Mouse (Mus musculus): Measurements from ENCODE around the gene Khsrp.

Khsrp gene

DNA sequence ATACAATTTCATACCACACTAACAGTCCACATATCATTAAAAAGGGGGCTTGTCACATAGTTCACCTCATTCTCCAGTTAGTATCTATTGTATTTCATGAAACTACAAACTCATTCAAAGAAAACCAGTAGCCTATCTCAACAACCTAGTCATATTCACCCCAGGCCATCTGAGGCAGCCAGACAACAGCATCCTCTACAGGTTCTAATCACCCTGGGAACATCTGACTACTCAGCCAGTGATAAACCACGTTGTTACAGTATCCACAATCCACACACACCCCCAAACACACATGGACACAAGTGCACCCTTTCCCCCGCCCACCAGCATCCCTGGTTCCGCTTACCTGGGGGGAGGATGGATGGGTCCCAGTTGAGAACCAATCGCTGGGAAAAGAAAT is 3.9 kb downstream of the Khsrp start:
- no peak for DNase-seq

- no peak for DNase-seq
Observed at GRCm38 (mm10) chr17:57020960-57021359, 10.4 kb downstream of the Khsrp start.

- DNase-seq, result no peak
Observed at GRCm38 (mm10) chr17:57019693-57020092, 11.6 kb downstream of the Khsrp start.

- DNase-seq, result no peak
Observed at GRCm38 (mm10) chr17:57012245-57012795, 19.0 kb downstream of the Khsrp start.

DNA sequence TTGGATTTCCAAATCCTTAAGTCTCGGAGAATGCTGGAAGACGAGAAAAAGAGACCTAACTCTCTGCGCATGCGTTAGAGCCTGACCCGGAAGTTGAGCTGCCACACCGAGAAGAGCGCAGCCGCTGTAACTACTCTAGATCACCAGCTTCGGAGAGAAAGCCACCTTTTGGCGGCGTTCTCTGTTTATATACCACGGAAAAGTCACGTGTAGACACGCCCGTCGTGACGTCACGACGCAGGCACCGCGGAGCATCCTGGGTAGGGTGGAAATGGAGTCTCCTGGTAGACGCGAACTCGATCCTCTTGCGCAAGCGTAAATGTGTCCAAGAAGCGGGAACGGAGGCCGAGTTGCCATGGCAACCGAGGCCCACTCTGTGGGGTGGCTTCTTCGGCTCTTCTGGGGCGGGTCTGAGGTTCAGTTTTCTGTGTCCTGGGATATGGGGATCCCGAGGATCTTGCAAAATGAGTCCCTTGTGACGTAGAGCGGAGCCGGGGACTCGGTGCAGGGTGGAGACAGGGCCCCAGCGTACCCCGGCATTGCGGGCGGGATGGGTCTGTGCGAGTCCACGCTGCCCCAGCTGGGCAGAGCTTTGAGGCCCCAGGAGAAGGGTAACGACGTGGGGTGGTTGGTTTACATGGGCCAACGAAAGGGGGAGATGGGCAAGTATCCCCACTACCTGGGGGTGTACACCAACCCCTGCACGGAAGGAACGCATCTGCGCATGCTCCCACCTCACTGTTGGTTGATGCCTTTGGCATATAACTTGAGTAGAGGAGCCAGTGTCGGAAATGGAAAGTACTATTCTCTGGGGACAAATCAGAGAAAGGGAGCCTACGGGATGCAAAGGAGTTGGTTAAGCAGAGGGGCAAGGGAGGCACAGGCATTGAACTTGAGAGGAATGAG is 19.8 kb downstream of the Khsrp start, which contains the start of the genes Gtf2f1 and Gm17949:
Gtf2f1 (minus strand) TSS at position 53 of the 906 bp plus-strand sequence.
Gm17949 (plus strand) TSS at position 234 of the 906 bp plus-strand sequence.
- peak; percentile 85 to 93 for DNase-seq

- DNase-seq, result no peak
Observed at GRCm38 (mm10) chr17:57010911-57011235, 20.4 kb downstream of the Khsrp start.

- no peak for DNase-seq
Observed at GRCm38 (mm10) chr17:57007137-57007905, 24.0 kb downstream of the Khsrp start.

DNA sequence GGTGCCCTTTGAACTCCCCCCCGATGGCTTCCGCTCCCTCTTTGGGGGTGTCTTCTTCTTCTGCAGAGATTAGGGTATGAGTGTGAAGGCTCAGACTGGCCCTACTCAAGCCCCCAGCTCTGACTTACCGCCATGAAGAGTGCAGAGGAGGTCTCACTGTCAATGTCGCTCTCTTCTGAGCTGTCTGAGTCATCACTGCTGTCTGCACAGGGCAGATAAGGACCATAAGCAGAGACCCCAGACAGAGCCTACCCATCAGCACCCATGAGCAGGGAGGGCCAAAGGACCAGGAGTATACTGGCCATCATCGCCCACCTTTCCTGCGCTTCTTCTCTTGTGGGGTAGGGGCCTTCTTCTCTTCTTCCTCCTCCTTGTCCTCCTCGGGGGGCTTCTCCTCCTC is 27.3 kb downstream of the Khsrp start:
- no peak for DNase-seq

DNA sequence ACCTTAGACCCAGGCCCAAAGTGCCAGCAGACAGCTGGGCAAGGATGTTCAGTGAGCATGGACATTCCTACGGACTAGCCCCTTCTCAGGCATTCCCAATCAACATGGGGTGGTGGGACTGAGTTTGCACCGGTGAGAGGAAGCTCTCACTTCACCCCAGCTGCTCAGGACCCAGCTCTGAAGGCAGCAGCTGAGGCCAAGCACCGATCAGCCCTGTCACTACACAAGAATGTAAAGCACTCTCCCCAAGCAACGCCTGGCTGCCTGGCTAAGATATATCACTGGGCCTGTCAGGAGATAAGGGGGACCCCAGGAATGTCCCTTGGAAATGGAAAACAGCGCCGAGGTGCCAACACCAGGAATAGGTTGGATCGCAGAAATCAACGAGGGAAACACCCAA is 30.1 kb downstream of the Khsrp start:
- no peak for DNase-seq

GRCm38 (mm10) chr17:56999968-57000609 is 31.2 kb downstream of the Khsrp start, which contains the start of gene Pspn:
Gene Pspn, minus strand, starts transcription at chr17:57000018.
- DNase-seq, result no peak

GRCm38 (mm10) chr17:56999414-56999813 is 31.9 kb downstream of the Khsrp start:
- no peak for DNase-seq

GRCm38 (mm10) chr17:56997029-56997667 is 34.2 kb downstream of the Khsrp start, which contains the start of gene Alkbh7:
Gene Alkbh7, plus strand, starts transcription at chr17:56997339.
- peak; percentile 94 to 97 for DNase-seq

DNA sequence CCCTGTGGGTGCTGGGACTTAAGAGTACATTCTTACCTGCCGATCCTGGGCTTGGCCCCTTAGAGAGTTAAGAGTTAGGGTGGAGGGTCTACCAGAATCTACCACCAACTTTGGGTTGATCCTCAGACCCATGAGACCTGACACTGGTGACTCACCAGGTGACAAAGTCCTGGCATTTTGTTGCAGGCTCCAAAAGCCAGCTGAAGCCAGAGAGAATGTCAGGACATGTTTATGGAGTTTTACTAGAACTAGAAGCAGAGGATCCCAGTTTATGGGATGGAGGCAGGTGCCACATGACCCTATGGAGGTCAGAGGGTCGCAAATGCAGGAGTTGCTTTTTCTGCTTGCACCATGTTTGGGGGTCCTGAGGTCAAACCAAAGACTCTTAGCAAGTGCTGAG is 34.8 kb downstream of the Khsrp start:
- DNase-seq, result no peak

DNA sequence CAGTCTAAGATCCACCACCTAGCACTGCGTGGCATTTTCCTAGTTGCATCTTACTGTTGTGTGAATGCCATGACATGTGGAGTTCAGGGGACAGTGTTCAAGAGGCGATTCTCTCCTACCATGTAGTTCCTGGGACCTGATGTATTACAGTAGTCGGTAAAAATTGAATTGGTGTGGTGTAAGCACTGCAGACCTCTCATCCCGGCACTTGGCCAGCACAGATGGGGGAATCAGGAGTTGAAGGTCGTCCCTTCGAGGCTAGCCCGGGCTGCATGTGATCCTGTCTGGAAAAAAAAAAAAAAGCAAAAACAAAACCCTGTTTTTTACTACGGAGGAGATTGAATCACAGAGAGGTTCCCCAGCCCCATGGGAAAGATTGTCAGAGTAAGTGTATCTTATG is 36.3 kb downstream of the Khsrp start:
- no peak for DNase-seq

- DNase-seq, result no peak
Observed at GRCm38 (mm10) chr17:56990966-56991365, 40.4 kb downstream of the Khsrp start.

GRCm38 (mm10) chr17:56990115-56990746 is 41.1 kb downstream of the Khsrp start, which contains the start of gene Clpp:
Gene Clpp, plus strand, starts transcription at chr17:56990305.
- peak; percentile 94 to 95 for DNase-seq

DNA sequence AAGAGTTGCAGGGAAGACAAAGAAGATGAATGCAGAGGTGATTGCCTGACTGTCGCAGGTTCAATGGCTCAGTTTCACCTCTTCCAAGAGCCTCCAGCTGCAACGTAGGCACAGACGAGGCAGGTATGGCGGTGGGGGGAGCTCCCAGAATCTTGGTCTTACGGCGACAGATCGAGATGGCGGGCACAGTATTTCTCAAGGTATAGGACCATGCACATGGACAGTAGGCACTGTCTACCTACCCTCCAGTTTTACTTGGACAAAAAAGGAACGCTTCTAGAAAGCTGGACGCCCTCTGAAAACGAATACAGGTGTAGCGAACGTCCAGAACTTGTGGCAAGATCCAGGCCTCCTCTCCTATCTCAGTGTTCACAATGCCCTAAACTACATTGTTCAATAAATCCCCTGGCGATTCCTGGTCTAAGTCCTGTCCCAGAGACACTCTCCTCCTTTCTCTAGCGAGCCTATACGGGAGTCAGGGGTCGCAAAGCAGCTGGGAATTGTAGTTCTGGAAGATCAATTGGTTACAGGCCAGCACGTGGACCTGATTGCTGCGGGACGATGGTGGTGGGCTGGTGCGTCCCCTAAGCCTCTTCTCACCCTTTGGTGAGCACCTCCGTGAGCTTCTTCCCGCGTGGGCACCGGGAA is 41.7 kb downstream of the Khsrp start:
- DNase-seq, result peak in 1 of 2 experiments; percentile 31

DNA sequence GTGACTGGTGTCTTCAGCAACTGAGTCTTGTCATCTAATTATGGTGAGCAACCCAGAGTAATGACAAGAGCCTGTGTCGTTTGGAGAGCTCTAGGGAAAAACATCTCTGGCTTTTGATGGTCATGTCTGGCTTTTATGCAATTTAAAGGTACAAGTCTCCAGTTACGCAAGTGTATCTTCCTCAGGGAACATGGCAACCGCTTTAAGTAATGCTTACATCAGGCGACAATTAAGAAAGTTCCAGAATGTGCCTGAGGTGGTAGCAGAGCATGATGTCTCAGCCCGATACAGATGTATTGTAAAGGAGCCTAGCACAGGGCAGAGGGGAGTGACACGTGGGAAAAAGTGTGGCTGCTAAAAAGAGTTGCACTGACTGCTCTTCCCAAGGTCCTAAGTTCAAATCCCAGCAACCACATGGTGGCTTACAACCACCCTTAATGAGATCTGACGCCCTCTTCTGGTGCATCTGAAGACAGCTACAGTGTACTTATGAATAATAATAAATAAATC is 42.3 kb downstream of the Khsrp start:
- no peak for DNase-seq

DNA sequence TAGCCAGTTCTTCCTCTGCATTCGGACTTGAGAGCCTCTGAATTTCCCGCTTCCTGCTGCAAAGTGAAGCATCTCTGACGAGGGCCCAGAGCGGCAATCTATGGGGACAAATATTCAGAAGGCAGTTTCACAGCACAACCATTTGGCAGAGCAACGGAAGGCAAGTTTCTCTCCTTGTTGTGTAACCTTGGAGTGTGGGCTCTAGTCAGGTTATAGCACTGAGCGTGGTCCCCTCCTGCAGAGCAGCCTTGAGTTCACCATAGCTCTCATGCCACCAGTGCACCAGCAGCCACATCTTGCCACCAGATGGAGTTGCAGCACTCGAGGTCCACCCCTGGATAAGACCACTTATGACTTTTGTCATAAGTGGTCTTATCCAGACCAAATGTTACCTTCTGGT is 42.9 kb downstream of the Khsrp start:
- DNase-seq, result no peak

GRCm38 (mm10) chr17:56986105-56986805 is 45.1 kb downstream of the Khsrp start:
- DNase-seq, result no peak

All from thymus, adult 18-20 months (tissue).